Mouse (Mus musculus): ENCODE results near the gene Polr3h.
A peak's percentile ranks its signal among the peaks of the same experiment; 100 is the strongest.

Polr3h gene

DNA sequence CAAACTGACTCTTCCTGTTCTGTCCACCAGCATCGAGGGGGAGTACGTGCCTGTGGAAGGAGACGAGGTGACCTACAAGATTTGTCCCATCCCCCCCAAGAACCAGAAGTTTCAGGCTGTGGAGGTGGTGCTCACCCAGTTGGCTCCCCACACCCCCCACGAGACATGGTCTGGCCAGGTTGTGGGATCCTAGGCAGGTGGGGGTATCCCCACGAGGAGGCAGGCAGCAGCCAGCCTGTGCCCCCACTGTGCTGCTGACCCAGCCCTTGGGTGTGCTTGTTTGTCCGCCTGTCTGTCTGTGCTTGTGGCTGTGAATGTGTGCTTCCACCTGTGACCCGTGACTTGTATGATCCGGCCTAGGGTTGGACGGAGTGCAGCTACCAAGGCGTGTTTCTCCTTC is 23.0 kb upstream of the Polr3h start:
- DNase-seq = no peak

DNA sequence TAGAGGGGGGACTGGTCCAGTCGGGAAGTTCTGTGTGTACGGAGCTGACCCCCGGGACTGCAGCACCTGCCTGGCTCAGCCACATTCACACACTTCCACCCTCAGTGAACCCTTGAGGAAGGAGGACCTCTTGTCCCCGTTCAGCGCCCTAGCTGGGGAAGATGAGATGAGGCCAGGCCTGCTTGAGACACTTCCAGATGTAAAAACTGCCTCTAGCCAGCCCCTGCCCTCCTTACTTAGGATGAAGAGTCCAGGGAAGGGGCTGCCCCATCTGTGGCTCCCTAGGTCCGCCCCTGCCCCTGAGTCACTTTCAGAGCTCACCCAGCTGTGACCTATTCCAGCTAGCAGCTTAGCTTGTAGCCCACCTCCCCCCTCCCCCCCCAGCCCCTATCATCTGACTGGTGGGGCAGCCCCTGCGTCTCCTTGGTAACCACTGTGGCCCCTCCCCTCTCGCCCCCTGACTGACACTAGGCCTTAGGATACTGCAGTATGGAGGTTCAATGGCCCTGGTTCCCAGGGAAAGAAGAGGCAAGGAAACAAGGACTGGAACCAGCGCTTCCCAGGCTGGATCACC is 17.2 kb upstream of the Polr3h start:
- no peak for DNase-seq

DNA sequence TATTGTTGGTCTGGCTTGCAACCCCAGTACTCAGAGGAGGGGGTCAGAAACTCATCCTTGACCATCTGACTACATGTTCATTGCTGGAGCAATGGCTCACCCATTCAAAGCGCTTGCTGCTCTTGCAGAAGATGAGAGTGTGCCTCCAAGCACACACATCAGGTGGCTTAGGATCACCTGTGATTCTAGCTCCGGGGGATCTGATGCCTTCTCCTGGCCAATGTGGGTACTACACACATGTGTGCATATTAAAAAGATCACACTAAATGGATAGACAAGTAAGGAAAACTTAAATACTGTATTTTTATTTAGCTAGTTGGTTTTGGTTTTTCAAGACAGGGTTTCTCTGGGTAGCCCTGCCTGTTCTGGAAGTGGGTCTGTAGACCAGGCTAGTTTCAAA is 15.0 kb upstream of the Polr3h start:
- DNase-seq = no peak

DNA sequence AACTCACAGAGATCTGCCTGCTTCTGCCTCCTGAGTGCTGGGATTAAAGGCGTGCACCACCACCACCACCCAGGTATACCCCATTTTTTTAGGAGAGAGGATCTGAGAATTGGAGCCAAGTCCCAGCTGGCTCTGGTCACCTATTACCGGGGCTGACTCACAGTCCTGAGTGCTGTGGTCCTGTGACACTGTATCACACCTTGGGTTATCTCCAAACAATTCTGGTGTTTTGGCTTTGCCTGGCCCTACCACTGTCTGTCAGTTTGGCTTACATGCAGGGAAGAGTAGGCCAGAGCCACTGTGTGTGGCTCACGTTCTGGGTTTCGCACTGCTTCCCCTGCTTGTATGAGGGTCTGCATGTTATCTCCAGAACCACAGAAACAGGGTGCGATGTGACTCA is 14.2 kb upstream of the Polr3h start:
- no peak for DNase-seq

DNA sequence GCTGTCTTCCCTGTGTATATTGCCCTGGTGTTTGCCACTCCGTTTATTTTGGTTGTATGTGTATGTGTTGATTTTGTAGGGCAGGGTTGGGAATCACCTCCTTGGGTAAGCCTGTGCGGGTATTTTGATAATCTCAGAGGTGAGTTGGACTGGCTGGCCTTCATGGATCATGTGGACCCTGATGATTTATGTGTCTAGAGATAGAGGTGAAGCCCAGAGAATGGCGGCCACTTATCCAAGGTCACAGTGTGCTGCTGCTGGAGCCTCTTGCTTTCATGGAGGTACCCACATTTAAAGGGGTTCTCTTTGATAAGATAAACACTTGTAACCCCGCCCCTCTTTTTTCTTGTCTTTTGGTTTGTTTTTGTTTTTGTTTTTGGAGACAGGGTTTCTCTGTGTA is 13.7 kb upstream of the Polr3h start:
- no peak for DNase-seq

DNA sequence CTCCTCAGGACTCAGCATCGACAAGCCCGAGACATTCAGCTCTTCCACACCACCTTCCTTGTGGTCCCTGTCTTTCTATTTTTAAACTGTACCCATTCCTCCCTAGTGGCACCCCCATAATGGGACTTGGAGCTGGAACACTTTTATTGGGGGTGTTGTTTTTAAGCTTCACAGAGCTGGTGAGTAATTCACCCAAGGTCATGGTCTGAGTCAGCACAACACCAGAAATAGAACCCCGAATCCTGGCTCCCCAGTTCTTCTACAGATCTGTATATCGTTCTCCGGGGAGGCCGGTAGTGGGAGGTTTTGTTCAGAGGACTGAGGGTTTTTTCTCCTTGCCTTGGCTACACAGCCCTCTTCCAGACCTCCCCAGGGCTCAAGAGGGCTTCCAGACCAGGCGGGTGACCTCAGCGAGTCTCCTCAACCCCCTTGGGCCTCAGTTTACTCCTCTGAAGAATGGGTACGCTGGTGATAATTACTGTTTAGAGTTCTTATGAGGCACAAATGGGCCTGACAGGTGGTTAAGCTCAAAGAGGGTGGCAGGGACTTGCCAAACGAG is 13.2 kb upstream of the Polr3h start:
- no peak for DNase-seq

DNA sequence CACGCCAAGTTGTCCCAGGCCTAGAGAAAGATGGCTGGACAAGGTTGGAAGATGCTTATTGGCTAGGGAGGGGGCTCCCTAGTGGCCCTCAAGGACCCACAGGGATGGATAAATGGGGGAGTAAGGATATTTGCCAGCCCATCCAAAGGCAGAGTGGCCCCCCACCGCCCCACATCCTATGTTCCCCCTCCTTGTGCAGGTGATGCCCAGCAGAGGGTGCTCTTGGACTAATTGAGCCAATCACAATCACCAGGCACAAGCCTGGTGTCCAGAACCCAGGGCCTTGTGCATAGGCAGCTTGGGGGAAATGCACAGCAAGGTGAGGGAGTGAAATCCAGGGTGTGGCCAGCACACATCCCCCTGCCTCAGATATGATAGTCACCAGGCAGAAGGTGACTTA is 12.2 kb upstream of the Polr3h start:
- DNase-seq = peak; percentile 51

DNA sequence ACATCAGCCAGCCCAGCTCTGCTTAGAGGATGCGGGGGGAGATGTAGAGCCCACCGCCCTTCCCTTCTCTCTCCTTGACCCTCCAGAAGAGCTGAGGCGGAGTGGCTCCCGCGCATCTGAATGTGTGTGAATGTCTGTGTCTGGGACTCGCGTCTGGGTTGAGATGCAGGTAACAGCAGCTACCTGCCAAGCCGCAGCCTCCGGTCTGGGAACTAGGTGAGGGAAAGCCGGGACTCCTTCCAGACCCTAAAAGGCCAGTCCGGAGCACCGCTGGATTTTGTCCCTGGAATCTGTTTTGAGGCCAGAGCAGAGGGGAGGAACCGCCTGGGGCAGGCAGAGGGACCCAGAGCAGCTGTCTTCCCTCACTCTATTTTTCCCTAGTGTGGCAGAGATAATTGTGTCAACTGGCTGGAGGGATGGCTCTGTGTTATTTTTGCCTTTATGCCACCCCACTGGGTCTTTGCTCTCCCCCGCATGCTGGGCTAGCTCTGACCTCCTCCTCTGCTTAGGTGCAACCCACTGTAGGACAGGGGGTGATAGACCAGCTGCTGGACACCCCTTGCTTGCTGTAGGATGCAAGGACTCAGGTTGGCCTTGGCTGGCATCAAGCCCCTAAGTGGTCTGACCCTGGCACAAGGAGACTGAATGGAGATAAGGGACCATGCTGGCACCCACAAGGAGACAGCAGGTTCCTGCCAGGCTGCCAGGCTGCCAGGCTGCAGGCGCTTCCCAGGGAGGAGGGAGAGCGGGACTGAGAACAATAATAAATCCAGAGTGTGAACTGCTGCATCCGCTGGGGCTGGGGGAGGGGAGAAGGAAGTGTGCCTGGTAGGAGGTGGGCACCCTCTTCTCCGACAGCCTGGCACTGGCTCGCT is 11.3 kb upstream of the Polr3h start:
- DNase-seq = no peak

DNA sequence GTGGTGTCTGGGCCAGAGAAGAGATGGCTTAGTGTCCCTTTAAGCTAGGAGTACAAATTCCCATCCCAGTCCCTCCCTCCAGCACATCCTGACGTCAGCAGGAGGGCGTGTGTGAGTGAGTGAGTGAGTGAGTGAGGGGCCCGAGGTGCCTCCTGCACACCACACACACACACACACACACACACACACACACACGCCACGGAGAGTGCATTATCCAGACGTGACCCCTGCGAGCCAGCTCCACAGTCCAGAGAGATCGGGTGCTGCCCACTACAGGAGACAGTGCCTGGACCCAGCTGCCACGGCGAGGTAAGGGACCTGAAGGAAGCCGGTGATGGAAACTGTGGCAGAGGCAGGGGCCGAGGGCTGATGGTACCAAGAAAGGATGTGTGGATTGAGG is 10.6 kb upstream of the Polr3h start, which contains the start of gene Csdc2:
Gene Csdc2 (plus strand): TSS at position 81 of the 400 bp plus-strand sequence.
- peak; percentile 67 for DNase-seq

DNA sequence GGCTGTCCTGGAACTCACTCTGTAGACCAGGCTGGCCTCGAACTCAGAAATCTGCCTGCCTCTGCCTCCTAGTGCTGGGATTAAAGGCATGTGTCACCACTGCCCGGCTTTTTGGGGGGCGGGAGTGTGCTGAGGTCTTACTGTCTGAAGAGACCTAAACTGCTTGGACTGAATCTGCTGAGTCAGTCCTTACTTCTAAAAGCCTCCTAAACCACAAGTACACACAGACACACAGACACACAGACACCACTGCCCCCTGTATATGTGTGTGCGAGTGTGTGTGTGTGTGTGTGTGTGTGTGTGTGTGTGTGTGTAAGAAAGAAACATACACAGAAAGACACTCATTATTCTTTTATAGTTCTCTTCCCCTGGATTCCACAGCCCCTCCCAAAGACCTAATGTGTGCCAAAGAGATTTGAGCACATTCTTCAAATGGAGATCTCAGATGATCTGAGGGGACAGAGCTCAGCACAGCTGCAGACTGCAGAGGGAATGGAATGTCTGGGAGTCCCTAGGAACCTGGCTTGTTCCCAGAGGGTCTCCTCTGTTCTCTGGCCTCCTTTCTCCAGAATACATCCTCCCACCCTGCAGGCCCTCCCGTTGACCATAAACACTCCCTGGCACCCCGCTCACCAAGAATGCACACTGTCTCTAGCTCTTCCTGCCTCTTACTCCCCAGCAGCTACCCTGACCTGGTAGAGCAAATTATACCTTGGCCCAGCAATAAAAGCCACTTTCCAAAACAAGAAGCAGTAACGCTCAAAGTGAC is 10.0 kb upstream of the Polr3h start:
- DNase-seq = no peak

DNA sequence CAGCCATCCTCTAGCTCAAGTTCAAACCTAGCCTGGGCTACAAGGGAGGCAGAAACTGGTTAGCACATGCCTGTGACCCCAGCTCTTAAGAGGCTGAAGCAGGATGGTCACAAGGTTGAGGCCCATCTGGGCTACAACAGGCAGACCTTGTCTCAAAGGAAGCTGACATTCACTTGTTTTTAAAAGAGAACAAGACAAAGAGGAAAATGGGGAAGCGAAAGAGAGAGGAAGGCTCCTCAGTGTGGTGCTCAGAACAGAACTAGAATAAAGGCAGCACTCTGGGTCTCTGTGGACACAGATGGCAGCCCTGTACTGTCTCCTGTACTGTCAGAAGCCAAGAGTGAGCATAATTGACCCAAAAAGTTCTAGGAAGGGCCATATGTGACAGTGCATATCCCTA is 7.9 kb upstream of the Polr3h start:
- DNase-seq = no peak

DNA sequence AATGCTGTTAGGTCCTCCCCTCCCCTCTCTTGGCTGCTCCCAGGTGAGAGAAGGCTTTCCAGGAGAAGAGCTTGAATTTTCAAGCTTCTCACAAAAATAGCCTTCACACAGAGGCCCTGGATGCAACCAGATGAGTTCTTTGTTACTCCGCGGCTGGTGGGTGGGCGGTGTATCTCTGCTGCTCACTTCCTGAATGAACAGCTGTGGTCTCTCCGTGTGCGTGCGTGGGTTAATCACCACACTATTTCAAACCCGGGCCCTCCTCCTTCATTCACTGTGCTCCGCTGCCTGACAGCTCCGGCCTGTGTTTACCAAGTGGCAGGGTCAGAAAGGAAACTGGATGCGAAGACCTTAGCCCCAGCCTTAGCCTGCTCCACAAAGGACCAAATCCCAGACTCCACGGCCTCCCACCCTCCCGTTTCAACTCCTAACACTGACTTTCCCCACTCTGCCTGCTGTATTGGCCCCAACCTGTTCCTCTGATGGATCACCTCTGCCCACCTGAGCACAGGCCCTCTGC is 7.0 kb upstream of the Polr3h start:
- DNase-seq = no peak

DNA sequence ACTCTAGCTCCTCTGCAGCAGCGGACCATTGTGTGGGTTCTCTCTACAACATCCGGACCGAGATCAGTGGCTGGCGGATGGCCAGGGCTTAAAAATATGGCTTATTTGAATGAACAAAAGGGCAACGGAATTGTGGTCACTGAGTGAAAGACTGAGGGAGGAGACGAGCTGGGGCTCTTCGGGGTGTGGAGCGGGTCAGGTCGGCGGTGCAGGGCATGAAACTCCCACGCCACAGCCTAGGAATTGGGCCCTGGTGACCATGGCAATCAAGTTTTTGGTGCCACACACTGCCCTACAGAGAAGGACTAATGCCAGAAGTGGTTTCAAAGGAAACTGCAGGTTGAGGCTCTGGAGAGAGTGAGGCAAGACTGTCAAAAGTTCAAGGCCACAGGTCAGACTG is 2.2 kb upstream of the Polr3h start:
- peak; percentile 69 for DNase-seq

DNA sequence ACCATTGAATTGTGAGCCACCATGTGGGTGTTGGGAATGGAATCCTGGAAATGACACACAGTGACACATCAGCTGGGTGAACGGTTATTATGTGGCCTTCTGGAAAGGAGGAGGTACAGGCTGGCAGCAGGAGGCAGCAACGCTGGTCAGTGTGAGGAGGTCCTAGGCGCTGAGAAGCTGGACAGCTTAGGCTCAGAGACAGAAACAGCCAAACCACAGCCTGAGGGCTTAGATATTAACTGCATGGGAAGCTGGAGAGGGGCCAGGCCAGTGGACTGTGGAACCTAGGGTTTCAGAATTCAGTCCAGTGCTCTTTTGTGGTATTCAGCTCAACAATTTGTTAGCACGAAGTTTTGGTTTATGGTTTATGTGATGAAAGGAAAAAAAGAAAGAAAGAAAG is 1.7 kb upstream of the Polr3h start:
- DNase-seq = peak; percentile 79

DNA sequence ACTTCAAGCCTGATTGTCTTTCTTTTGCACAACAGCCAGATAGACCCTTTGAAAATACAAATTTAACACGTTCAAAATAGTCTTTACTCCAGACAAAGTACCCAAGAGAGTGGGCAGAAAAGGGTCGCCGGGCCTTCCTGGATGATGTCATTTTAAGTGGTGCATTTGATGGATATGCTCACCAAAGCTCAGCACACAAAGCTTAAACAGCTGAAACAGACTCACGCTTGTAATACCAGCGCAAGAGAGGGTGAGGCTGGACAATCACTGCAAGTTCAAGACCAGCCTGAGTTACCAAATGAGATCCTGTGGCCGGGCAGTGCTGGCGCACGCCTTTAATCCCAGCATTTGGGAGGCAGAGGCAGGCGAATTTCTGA is 394 bp upstream of the Polr3h start:
- no peak for DNase-seq

DNA sequence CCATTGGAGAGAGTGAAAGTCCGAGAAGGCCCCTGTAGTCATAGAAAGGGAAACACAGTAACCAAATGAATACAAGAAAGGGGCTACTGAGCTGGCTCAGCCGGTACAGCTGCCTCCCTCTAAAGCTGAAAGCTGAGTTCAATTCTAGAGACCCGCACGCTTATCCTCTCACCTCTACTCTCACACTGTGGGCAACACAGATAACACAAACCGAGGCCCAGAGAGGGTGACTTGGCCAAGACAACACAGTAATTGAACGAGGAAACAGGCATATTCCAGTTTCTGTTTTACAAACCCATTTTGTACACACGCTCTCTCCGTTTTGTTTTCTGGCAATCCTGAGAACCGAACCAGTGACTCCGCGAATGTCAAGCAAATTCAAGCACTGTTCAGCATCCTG is 1.1 kb downstream of the Polr3h start:
- no peak for DNase-seq

DNA sequence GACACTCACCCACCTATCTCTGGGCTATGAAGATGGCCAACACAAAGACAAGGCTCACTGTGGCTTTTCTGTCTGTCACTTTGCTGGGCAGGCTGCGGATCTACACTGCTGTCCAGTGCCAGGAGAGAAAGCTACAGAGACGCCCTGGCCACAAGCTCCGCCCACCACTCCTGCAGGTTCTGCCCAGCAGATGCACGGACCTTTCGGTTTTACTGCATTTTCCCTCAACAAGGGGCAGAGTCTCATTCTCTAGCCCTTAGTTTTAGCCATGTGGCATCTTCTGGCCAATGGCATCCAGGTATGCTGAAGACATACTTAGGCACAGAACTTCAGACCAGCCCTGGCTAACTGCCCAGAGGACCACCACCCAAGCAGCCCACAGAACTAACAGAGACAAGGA is 4.8 kb downstream of the Polr3h start:
- no peak for DNase-seq

DNA sequence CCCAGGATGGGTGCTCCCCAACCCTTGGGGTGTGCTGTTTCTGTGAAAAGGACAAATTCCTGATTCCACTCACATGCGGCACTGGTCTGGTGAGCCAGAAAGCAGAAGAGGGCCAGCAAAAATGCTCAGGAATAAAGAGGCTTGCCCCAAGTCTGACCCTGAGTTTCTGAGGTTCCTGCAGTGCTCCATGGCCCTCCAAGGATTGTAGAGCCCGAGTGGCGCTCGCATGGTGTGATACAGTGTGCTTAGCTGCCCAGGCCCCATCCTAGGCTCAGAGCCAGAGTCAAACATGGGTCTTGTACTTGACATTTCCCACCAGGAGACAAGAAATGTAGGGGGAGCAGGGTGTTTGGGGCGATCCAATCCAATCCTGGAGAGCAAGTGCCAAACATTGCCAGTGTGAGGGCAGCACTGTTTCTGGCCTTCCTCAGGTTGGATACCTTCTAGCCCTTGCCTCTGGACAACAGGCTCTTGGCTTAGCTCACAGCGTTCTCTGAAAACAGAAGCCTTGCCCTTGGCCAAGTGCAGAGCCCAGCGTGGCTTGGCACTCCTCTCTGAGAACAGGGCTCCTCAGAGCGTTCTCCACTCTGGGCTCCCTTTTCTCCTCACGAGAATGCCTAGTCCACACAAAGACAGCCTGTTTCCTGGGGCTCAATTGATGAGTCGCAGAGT is 5.4 kb downstream of the Polr3h start:
- no peak for DNase-seq

DNA sequence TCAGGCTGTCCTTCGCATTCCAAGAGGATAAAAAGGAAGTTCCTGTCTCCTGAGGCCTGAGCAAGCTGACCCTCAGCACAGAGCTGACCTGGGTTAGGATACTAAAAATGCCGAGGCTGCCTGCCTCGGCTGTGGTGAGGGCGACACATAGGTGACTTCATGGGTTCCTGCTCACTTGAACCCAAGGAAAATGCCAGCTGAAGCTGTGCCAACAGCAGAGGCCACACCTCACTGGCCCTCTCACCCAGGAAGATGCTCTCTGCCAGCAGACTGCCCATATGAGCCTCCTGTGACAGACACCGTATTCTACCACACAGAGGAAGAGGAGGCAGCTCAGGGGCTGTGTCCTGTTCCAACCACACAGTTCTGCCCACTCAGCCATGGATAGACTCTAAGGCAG is 7.0 kb downstream of the Polr3h start:
- DNase-seq = peak; percentile 52

DNA sequence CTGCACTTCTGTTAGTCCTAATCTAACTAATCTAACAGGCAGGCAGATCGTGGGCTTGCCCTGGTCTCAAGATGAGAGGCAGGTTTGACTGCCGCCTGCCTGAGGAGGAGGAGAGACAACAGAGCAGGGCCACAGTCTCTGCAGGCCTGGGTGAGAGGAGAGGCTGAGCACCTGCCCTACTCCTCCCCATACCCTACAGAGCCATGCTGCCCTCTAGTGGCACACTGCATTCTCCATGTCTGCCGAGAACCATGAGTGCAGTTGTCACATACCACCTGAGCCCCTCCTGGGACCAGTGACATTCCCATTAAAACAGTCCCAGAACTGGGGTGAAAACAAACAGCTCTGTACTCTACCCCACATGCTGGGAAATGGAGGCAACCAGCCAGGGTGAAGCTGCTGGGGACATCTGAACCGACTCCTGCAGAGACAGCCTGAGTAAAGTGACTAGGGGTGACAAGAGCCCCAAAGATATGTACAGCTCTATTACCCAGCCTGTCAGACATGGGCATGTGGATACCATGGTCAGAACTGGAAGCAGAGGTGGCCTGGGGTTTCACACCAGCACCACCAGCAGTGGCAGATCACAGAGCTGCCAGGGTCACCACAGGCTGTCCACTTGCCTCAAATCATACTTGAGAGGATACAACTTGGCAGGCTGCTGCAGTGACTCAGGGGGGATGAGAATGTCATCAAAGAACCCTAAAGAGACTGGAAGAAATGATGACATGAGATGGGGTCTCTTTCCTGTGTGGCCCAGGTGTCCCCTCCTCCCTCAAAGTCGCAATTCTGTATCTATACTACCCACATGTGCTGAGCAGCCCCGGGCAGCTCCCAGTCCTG is 8.2 kb downstream of the Polr3h start:
- peak; percentile 81 for DNase-seq

DNA sequence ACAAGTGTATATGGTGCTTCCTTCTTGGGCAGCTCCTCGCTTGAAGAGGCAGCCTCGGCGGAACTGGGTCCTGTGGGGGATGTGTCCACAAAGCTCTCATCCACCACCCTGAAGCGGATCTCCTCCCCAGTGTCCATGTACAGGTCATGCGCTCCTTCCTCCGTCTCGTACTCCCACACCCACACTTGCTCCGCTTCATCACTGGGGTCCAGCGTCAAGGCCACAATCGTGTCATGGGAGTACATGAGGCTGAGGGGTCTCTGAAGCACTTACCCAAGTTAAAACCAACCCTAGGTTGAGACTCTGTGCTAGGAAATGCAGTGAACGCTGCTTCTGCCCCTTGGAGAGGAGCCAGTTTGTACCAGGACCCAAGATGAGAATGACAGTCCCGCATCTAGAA is 8.8 kb downstream of the Polr3h start:
- no peak for DNase-seq

DNA sequence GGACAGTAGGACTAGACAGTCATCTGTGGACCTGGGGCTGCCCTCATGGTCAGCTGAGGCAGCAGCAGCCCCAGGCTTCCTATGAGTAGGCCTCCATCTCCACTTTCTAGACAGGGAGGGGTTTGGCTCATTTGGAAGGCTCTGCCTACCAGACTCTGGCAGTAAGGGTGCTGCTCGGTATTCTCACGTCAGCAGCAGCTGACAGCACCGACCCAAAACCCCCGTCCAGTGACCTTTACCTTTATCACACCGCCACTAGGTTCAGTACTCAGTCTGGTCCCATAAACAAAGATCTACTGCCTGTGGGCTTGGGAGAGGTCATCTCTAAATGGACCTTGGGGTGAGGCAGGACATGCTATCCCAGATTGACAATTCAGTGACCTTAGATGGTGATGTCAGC is 10.4 kb downstream of the Polr3h start:
- DNase-seq = no peak

Measured in kidney, adult 18-20 months (tissue).